Mouse (Mus musculus) c-Kit-positive CD71-positive TER-119-positive erythroid progenitor cells, embryonic 14.5 days (primary cell): ENCODE measurements at regions not wholly inside any gene's neighbourhood (a gene's known extent, or its start where the extent isn't known, plus 50 kb on each side); places are given as distances from the start of the nearest gene placed in this dataset.

Source experiments
- DNase-seq: peaks from one replicate; pipeline ENCODE4 v3.0.0-alpha.2; 2013; ENCODE audit warnings: low spot score

DNA sequence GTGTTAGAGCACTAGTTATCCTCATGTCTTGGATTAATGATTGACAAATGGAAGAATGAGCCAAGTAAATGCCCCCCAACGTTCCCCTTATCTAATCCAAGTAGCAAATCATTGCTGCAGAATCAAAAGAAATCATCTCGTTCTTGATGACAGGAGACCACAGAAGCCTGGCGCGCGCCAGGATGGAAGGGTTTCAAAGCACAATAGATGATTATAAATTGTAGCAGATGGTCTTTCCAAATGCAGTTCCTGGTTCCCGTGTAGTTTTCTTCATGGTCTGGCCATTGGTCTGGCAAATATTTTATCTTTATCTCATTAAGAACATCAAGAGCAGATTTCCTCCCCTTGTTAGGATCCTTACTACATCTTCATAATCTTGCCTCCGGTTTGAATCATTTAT lies 721.8 kb upstream of the Auts2 start:
- no peak for DNase-seq

DNA sequence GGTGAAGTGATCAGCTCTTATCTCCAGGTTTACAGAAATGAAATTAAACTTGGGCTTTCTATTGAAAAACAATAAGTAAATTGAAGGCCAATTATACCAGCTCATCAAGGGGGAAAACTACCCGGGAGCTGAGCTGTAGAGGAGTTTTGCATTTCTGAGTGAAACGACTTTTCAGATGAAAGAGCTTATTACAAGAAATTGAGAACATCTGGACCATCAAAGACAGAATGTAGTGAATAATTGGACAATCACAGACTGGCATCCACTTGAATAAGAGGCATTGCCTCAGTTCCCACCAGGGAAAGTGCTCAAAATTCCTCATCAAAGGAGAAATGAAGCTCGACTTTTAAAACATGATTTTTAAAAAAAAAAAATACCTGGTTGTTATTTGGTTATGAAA lies 675.7 kb upstream of the Auts2 start:
- no peak for DNase-seq

DNA sequence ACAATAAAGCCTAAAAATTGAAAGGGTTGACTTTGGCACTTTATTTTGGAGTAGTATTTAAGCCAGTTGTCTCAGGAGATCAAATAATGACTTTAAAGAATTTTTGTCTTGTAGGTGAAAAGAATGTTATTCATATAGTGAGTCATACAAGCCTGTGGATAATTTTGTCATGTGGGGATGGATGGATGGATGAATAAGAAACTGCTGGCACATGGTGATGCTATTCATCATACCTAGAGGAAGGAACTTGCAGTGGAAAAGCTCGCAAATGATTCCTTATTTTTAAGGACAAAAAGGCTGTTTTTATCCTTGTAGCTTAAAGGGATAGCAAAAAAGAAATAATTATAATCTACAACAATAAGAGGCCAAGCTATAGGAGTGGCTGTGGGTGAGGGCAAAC lies 655.4 kb upstream of the Auts2 start:
- DNase-seq, result no peak

DNA sequence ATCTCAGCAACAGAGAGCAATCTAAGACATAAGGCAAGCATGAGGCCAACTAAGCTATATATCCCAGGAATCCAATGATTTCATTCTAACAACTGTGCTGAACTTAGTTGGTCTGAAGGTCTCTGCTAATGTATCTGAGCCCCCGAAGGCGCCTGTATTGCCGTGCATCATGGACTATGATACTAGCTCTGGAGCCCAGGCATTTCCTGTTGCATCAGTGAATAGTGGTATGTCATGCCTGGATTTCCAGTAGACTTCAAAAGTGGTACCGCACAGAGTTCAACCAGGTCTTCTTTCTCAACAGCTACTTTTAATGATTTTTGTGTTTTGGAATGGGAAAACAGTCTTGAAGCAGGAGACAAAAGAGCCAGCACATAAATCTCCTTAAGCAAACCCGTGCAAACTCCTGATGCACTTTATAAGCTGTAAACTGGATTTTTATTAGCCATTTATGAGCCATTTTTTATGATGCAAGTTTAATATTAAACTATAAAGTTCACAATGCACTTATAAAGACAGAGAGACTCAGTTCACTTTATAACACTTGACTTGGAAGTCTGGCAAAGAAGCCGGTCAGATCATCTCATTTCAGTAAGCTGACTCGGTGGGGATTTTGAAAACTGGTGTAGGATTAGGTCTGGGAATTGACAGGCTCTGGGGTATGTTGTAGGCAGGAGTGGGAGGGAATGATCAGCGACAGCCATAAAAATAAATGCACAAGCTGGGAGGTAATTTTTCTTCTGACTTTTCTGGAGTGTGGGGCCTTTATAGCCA lies 646.8 kb upstream of the Auts2 start:
- DNase-seq, result no peak

DNA sequence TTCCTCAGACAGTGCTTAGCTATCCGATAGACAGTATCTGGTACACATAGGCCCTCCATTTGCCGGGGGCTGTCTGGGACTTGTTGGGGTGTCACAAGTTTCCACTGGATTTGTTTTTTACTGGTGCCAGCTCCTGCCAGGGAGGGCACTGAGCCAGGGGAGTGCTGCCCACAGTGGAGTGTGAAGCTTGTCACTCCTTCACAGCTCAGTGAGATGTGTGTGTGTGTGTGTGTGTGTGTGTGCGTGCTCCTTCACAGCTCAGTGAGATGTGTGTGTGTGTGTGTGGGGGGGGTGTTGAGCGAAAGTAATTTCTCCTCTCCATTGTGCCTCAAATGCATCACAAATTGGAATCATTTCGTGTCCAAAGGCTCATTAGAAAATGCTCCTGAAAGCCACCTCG lies 632.5 kb upstream of the Auts2 start:
- no peak for DNase-seq

DNA sequence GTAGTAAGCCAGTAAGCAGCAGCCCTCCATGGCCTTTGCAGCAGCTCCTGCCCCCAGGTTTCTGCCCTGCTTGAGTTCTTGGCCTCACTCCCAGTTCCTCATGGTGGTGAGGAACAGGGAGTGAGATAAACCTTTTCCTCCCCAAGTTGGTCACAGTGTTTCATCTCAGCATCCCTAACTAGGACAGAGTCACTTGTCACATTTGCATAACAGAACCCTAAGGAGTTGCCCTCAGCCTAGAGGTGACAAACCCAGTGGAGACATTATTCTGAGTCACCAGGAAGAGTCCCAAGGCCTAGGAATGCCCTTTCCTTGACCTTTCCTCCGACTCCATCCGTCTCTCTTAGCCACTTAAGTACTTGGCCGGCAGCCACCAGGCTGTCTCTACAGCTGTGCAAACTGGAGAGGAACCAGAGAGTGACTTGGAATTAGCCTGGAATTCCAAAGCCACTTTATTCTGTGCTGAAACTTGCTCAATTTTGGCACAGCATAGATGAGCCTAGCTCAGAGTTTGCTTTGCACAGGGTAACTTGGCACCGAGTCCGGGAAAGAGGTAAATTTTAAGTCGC lies 630.1 kb upstream of the Auts2 start:
- no peak for DNase-seq

DNA sequence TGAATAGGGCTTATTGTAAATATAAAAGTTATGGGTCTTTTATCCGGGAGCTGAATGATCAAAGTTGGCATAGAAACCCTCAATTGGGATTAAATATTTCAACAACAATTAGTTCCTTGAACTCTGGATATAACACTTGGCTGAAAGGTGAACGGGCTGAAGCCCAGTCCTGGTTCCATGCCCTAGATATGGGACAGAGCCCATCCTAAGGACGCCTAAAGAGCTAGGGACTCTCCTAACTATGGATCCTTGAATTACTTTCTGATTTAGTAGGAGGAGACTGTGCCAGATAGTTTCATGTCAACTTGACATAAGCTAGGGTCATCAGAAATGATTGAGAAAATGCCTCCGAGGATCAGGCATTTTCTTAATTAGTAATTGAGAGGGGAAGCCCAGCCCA lies 629.5 kb upstream of the Auts2 start:
- no peak for DNase-seq

DNA sequence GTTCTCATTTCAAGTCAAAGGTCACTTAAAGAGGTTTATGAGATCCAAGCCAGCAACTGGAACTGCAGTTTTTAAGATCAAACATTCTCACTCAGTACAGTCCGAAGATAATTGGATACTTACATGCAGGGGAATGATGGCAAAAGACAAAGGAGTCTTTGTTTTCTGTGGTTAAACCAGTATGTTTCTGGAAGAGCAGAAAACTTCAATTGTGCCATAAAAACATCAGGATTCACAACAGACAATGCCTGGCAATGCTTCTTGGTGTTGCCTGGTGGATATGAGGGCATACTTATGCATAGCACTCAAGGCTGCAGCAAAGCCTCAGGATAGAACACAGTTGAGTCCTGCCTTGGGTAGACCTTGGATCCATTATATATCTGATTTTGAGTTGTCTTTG lies 628.1 kb upstream of the Auts2 start:
- DNase-seq, result no peak

DNA sequence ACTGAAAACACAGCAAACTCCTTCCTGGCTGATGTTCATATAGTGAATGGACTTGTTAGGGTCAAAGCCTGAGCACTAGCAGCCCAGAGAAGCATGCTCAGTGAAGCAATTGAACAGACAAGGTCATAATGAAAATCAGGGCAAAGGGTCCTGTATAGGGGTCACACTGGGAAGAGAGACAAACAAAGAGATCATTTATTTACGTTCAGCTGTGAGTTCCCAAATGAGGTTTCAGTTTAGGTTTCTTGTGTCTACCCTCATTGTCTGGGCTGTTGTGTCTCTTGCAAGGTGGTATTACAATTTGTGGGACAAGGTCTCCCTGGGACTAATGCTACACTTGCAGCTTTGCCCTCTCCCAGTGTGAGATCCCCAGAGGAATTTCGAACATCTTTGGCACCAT lies 624.4 kb upstream of the Auts2 start:
- no peak for DNase-seq

DNA sequence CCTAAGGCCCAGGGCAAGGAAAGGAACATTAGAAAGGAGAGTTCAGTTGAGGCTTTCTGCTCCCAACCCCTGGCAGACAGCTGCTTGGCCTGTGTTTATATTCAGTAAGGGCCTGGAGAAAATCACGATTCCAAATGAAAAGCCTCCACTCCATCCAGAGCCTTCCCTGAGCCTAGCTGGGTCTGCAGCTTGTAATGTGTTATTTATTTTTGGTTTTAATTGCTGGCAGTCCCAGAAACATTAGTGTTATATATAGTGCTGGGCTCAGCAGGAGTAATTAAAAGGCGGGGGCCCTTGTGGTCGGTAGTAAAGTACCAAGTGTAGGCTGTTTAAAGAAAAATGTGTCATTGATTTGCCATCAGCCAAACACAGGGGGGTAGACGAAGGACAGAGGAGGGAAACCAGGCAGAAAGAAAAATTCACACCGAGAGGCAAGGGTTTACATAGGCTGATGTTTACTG lies 623.9 kb upstream of the Auts2 start:
- no peak for DNase-seq

DNA sequence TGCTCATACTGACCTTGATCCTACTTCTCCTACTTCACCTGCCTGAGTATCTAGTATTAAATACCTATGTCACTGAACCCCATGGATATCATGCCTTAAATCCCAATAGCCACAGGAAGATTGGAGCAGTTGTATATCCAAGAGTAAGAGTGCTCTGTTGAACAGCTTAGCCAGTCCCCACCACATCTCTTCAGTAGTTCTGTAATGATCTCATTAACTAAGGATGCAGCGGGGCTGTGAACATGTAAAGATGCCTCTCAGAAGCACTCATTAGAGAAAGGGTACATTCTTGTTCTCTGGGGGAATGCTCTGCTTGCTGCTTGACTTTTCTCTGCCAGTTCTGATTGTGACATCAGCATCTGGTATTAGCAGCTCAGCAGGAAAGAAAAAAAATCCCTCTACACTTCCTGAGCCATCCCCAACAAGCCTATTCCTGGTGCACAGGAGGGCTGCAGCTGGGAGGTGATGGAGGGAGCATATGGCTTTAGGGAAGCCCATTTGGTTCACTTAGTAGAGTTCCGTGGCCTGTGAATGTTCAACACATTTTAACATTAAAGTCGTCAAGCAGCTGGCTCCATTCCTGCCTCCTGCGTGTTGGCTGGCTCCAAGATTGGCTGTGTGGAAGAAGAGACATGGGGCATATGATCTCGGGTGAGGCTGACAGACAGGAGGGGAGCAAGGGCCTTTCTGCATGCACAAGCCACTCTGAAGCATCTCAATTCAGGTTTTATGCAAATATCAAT lies 613.1 kb upstream of the Auts2 start:
- no peak for DNase-seq

DNA sequence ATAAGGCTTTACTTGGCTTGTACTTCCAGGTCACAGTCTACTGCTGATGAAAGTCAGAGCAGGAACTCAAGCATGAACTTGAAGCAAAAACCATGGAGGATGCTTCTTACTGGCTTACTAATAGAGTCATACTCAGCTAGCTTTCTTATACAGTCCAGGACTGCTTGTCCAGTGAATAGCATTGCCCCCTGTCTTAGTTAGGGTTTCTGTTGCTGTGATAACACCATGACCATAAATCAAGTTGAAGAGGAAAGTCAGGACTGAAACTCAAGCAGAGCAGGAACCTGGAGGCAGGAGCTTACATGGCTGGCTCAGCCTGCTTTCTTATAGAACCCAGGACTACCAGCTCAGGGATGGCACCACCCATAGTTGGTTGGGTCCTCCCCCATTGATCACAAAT lies 602.9 kb upstream of the Auts2 start:
- DNase-seq, result no peak

DNA sequence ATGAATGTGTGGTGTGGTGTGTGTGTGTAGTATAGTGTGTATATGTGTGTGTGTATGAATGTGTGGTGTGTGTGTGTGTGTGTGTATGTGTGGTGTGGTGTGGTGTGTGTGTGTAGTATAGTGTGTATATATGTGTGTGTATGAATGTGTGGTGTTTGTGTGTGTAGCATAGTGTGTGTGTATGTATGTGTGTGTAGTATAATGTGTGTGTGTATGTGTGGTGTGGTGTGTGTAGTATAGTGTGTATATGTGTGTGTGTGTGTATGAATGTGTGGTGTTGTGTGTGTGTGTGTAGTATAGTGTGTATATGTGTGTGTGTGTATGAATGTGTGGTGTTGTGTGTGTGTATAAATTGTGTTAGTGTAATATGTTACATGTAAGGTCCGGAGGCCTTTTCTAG lies 600.5 kb upstream of the Auts2 start:
- DNase-seq, result no peak

DNA sequence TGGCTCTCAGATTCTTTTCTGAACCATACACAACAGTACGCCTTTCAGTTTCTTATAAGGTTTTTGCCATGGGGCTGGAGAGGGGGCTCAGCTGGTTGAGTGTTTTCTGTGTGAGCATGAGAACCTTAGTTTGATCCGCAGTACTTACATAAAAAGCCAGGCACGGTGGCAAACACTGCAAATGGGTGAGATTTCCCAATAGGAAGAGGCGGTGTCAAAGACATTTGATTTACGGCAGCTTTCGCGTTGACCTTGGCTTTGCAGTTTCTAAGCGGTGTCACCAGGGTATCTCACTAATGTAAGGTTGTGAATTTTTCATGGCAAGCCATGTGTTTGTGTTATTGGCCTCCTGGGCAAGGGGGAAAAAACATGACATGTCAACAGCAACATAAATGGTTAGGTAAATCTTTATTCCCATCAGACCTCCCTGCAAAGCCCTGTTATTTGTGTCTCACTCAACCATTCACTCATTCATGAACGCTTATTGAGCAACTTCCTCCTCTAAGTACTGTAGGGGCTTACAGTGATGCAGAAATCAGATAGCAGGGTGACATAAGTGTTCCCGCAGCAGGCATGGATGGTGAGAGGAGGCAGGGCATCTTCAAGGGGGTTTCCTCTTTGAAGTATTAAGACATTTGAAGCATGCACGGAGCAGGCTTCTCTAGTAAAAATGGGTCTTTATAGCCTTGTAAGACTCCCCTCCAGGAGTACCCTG lies 599.4 kb upstream of the Auts2 start:
- no peak for DNase-seq

DNA sequence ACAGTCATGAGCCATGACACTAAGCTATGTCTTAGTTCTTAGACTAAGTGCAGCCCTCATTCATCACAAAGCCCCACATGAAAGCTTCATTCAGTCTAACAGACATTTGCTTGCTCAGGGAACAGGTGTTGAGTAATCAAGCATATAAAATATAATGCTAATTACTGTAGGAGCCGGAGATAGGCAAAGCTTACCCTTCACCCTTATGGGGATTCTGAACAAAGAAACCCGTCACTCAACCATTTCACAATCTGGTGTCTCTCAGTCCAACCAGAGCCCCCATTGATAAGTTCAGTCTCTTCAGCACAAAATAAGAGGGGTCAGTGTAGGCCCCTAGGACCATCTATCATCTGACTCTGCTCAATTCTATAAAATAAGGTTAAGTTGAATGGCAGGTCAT lies 587.9 kb upstream of the Auts2 start:
- no peak for DNase-seq

DNA sequence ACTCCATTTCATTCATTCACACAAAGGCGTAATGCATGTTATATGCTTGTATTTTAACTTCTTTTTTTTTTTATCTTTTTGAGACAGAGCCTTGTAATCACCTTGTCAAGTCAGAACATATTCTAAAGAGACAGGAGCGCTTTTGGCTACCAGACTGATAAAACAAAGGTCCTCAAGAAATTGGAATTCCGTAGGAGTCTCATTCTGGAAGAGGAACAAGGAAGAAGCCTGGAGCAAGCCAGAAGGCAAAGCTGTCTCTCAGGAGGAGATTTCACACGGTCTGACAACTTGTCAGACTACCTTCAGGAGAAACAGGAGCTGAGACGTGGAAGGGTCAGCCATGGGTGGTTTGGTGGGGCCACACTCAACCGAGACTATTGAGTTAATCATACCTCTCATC lies 587.2 kb upstream of the Auts2 start:
- DNase-seq, result no peak

DNA sequence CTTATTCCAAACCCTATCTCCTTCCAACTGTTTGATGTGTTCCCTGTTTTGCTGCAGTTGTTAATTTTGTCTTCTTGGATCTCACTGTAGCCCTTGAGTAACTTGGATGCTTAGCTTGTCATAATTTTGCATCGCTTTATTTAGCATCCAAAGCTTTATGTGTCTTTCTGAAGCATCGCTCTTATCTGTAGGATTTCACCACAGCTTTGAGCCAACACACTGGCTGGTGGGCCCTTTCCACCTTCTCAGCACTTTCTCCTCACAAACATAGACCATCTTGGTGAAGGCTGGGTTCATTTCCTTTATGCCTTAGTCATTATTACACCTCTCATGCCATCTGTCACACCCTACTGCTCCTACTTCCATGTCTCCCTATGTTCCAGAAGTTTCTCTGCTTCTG lies 581.1 kb upstream of the Auts2 start:
- DNase-seq, result no peak

DNA sequence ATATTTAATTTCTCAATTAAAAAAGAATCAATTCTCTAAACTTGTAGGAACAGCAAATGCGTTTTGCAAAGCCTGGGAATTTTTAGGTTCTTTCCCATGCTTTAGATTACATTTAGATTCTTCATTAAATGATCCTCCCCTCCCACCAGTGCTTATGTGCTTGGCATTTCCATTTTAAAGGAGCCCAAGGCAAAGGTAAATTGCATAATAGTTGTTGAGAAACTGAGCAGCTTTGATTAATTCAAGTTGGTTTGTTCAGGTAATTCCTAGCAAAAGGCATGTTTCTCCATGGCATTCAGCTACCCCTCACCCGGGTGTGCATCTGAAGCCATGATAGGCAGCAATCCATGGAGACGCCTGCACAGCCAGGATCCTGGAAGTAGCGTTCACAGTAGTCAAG lies 570.8 kb upstream of the Auts2 start:
- DNase-seq, result no peak

DNA sequence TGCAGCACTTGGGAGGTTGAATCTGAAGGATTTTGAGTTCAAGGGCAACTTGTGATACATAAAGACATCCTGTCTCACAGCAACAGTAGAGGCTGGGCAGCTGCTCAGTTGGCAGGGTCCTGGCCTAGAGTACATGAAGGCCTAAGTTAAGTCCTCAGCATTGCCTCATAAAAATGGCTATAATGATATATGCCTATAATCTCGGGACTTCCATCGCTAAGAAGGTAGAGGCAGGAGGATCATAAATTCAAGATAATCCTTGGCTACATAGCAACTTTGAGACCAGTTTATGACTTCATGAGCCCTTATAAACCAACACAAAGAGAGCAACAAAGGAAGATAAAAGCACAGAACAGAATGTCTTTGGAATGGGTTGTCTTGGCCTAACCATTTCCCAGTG lies 570.0 kb upstream of the Auts2 start:
- DNase-seq, result no peak

DNA sequence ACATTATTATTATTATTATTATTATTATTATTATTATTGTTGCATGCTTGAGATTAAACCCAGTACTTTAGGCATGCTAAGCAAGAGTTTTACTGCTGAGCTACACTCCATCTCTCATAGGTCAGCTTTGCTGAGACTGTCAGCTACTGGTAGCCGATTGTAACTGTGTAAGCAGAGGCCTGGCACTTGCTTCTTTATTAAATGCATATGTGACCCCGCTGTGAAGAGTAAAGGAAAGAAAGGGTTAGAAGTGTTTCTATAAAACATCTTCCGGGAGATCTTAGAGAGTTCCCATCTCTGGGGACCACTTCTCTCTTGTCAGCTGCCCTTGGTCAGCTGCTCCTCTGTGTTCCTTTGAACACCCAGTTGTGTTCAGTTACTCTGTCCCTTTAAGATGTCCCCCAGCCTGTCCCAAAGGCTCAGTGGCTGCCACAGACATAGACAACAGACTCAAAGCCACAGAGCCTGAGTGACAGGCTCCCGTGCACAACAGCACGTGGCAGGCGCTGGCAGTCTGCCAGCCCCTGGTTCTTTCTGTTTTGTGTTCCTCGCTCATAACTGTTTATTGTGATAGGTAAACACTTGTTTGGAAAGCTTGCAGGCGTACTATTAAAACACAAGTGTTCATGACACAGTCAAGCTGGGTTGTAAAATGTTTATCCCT lies 563.7 kb upstream of the Auts2 start:
- DNase-seq, result no peak

DNA sequence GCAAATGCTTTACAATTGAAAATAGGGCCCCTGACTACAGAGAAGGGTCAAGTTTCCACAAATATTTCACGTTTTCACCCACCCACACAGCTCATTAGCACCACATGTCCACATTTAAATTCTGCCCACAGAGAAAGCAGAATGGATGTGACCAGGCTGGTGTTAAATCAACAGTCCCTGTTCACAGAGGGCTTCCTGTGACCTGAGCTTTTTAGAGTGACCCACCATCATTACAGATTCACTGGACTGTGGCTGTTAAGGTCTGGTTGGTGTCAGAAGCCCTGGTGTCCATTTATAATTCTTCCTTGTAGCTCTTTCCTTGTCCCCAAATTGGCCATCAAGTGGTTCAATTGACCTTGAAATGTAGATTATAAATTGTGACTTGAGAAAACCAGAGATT lies 553.2 kb upstream of the Auts2 start:
- no peak for DNase-seq

DNA sequence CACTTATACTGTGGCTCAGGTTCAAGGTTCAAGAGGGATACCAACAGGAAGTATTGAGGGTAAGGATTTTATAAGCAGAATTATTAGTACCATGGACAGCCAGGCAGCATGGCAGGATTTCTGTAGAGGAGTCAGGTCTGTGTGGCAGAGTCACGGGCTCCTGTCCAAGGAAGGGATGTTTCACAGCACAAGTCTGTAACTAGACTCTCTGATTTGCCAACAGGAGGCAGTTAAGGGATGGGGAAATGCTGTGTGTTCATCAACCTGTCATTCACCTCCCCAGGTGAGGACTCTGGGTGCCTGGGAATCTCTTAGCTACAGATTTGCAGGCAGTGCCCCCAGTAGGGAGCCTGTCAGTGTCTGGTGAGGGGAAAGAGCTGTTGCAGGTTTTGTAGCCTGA lies 541.7 kb upstream of the Auts2 start:
- DNase-seq, result no peak
